In genomic region chr16:94123247-94123646, GRCm38 (mm10) we compare ENCODE assay signal across 8 mouse cellular contexts. TPM values are rescaled to one million over a fixed set of nuclear protein-coding genes. Genes with fewer than 3 reads are reported as not detected.
DNase-seq lines count a peak whose midpoint lies in the region; ATAC-seq and TF ChIP-seq lines count a peak whose summit lies in the region.

No protein-coding gene starts in this region.

- no peak for TF ChIP-seq CTCF in heart, postnatal 0 days (IDR thresholded peaks at IDR 0.05; ENCODE audit: low read depth)
- TF ChIP-seq CTCF in stomach, postnatal 0 days (IDR thresholded peaks at IDR 0.05; ENCODE audit: low read depth) = no peak

- TF ChIP-seq EP300 in heart, postnatal 0 days (IDR thresholded peaks at IDR 0.05; ENCODE audit: low read depth) = no peak
- TF ChIP-seq EP300 in stomach, postnatal 0 days (optimal IDR thresholded peaks at IDR 0.05) = no peak

- WGBS in heart, postnatal 0 days = 51% methylated on average over 11 of the region's 11 CpGs
- 78% methylated on average over 11 of the region's 11 CpGs for WGBS in heart, embryonic 11.5 days (ENCODE audit: insufficient replicate concordance)
- 71% methylated on average over 11 of the region's 11 CpGs for WGBS in stomach, postnatal 0 days

- DNase-seq in heart, postnatal 0 days (ENCODE audit: low spot score) = no peak
- DNase-seq in testis, postnatal 10 days (ENCODE audit: low spot score) = peak; percentile 51
- DNase-seq in testis, postnatal 14 days (ENCODE audit: low spot score) = no peak
- DNase-seq in heart, postnatal 14 days = peak; percentile 53 to 71
- DNase-seq in stomach, postnatal 0 days (ENCODE audit: low spot score) = peak; percentile 20
- DNase-seq in yolk sac, embryonic 10.5 days (ENCODE audit: low spot score) = no peak

- intact Hi-C loops in heart, postnatal 14 days (cut with DNase I) = no loop called here

- no peak overlapping the region for H3K27ac ChIP-seq in heart, postnatal 0 days (ENCODE audit: low read depth)
- H3K27ac ChIP-seq in heart, embryonic 11.5 days (ENCODE audit: low read depth, low read length) = no peak overlapping the region
- H3K27ac ChIP-seq in stomach, postnatal 0 days (replicated peaks) = no peak overlapping the region

- no peak overlapping the region for H3K4me3 ChIP-seq in heart, postnatal 0 days (ENCODE audit: low read depth, low read length)
- H3K4me3 ChIP-seq in heart, embryonic 11.5 days (ENCODE audit: low read depth, low read length) = no peak overlapping the region
- no peak overlapping the region for H3K4me3 ChIP-seq in stomach, postnatal 0 days (ENCODE audit: low read depth, low read length)

- no peak overlapping the region for H3K9ac ChIP-seq in heart, postnatal 0 days (replicated peaks; ENCODE audit: low read depth, low read length)
- no peak overlapping the region for H3K9ac ChIP-seq in heart, embryonic 11.5 days (ENCODE audit: low read depth, low read length)
- H3K9ac ChIP-seq in stomach, postnatal 0 days (ENCODE audit: low read length) = no peak overlapping the region

- H3K27me3 ChIP-seq in heart, postnatal 0 days (ENCODE audit: control insufficient read depth, insufficient read depth, low read length) = peaks cover 51% of the 10 kb centered on the region
- peaks cover 63% of the 10 kb centered on the region for H3K27me3 ChIP-seq in heart, embryonic 11.5 days (ENCODE audit: control insufficient read depth, insufficient read depth, low read length)
- peaks cover 7% of the 10 kb centered on the region; the same call in 1 of the 2 replicates for H3K27me3 ChIP-seq in stomach, postnatal 0 days (ENCODE audit: control insufficient read depth, insufficient read depth, low read length)

- ATAC-seq in heart, postnatal 0 days (ENCODE audit: insufficient read depth, low read depth) = peak; percentile 37; the same call in 1 of the 2 replicates
- ATAC-seq in heart, embryonic 11.5 days (replicated peaks; ENCODE audit: insufficient number of reproducible peaks, low FRiP score, low TSS enrichment) = no peak
- no peak for ATAC-seq in stomach, postnatal 0 days (ENCODE audit: low FRiP score, low TSS enrichment)
- ATAC-seq in frontal cortex, adult (ENCODE audit: low TSS enrichment) = no peak

- peaks cover 13% of the 10 kb centered on the region; the same call in 1 of the 2 replicates for H3K4me1 ChIP-seq in heart, postnatal 0 days (ENCODE audit: control insufficient read depth, insufficient read depth)
- H3K4me1 ChIP-seq in heart, embryonic 11.5 days (ENCODE audit: control insufficient read depth, insufficient read depth, low read length) = no peaks in the 10 kb centered on the region; the same call in 1 of the 2 replicates
- H3K4me1 ChIP-seq in stomach, postnatal 0 days (replicated peaks; ENCODE audit: control insufficient read depth, insufficient read depth) = no peaks in the 10 kb centered on the region

- H3K36me3 ChIP-seq in heart, postnatal 0 days (replicated peaks; ENCODE audit: control insufficient read depth, insufficient read depth, low read length) = no peaks in the 10 kb centered on the region
- H3K36me3 ChIP-seq in heart, embryonic 11.5 days (ENCODE audit: control insufficient read depth, insufficient read depth, low read length) = no peaks in the 10 kb centered on the region
- no peaks in the 10 kb centered on the region for H3K36me3 ChIP-seq in stomach, postnatal 0 days (ENCODE audit: control insufficient read depth, insufficient read depth, low read length)

- no peaks in the 10 kb centered on the region for H3K9me3 ChIP-seq in heart, postnatal 0 days (replicated peaks; ENCODE audit: control insufficient read depth, low read length)
- H3K9me3 ChIP-seq in heart, embryonic 11.5 days (replicated peaks; ENCODE audit: control insufficient read depth, low read length) = no peaks in the 10 kb centered on the region
- H3K9me3 ChIP-seq in stomach, postnatal 0 days (ENCODE audit: control insufficient read depth, low read length) = no peaks in the 10 kb centered on the region

- no peak overlapping the region for H3K4me2 ChIP-seq in heart, postnatal 0 days (ENCODE audit: low read depth, low read length)
- no peak overlapping the region for H3K4me2 ChIP-seq in heart, embryonic 11.5 days
- H3K4me2 ChIP-seq in stomach, postnatal 0 days (replicated peaks; ENCODE audit: low read depth) = no peak overlapping the region

RNA-seq across cellular contexts. Expression of gene Sim2, which starts 38.5 kb away (rescaled TPM):
- not detected in 2 replicates for total RNA-seq in heart, postnatal 0 days (2014; rRNA removed; ENCODE audit: low replicate concordance)
- 0.03 TPM in 1 of 2 replicates, not detected in the other for polyA plus RNA-seq in heart, postnatal 0 days (2015; fragmentation: Nextera tagmentation; extraction: Ambion mirVana)
- polyA plus RNA-seq in heart, embryonic 11.5 days (2014; fragmentation: Nextera tagmentation; extraction: Ambion mirVana) = 0.17 TPM in 1 of 2 replicates, not detected in the other
- total RNA-seq in heart, postnatal 14 days (2021) = under 1 TPM in 1 of 2 experiments, not detected in 1; 0.05 TPM
- polyA plus RNA-seq in stomach, postnatal 0 days (2015; fragmentation: Nextera tagmentation; extraction: Ambion mirVana) = 0.17 and 0.31 TPM in 2 replicates

Comparison
In these comparisons a context has a peak if more than half of its experiments do, and no peak if none do; other contexts are left out.
1. DNase-seq: peak in testis, postnatal 10 days (single experiment), heart, postnatal 14 days (2 of 2) and stomach, postnatal 0 days (single experiment); none in heart, postnatal 0 days (single experiment), testis, postnatal 14 days (single experiment) and yolk sac, embryonic 10.5 days (single experiment).